Mouse (Mus musculus): ENCODE results near the gene Rprm.

- TF ChIP-seq CTCF (IDR thresholded peaks at IDR 0.05; ENCODE audit: extremely low read depth, insufficient read depth, low read length), result no peak
- TF ChIP-seq POLR2A (IDR thresholded peaks at IDR 0.05; ENCODE audit: extremely low read depth, insufficient read depth, low read length), result no peak
Measured at GRCm38 (mm10) chr2:54111294-54111693, 25.9 kb upstream of the Rprm start.

All from cortical plate, adult 2 months (tissue).